Mouse (Mus musculus): ENCODE measurements around the gene B3galnt1.

- TF ChIP-seq CTCF (IDR thresholded peaks at IDR 0.05; ENCODE audit: borderline replicate concordance, control insufficient read depth, extremely low read depth, insufficient read depth, low read length, poor library complexity) (no peak), POLR2A (IDR thresholded peaks at IDR 0.05; ENCODE audit: control insufficient read depth, extremely low read depth, insufficient read depth, low read length, poor library complexity) (no peak)
These were observed 8.7 kb upstream of the B3galnt1 start for GRCm38 (mm10) chr3:69607468-69607867.

All from thymus, adult 2 months (tissue).